Mouse (Mus musculus) ovary, adult 18-20 months (tissue): ENCODE data around the gene Nup37.
A peak's percentile ranks its signal among the peaks of the same experiment; 100 is the strongest.

Source experiments
- DNase-seq: peaks from one replicate; pipeline ENCODE4 v3.0.0; 2022; ENCODE audit warnings: low spot score, mixed read lengths

Nup37 gene

DNA sequence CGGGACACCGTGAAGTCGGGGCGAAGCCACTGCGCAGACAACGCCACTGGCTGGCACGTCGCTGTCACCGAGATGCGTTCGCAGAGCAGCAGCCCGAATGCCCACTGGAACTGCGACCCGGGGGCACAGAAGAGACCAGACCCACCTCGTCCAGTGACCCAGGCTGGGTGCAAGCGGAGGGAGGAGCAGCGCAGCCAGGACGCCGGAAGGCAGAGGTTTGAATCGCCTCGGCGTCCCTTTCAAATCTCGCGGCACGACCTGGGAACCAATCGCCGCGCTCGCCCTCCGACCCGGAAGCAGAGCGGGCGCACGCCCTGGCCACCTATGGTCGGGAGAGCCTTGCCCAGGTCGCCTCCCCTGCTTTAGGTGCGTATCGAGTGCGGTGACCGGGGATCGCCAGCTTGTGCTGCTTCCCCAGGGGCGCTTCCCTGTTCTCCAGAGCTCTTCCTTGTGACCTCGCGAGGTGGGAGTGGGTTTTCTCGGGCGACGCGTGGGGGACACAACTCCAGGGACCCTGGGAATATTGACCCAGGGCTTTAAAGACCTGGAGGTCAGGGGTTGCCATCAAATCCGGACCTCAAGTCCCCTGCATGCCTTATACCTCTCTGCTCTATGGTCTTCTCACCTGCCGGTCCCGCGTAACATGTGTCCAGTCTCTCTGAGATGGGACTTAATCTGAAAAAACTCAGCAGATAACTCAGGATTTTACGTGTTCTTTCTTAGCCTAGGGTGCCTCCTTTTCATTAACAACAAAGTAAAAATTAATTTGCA lies at the start of gene Nup37, which contains the start of gene Parpbp:
TSS of gene Nup37 (plus strand) at position 286 of the 771 bp plus-strand sequence.
TSS of gene Parpbp (minus strand) at position 235 of the 771 bp plus-strand sequence.
- peak; percentile 72 for DNase-seq

DNA sequence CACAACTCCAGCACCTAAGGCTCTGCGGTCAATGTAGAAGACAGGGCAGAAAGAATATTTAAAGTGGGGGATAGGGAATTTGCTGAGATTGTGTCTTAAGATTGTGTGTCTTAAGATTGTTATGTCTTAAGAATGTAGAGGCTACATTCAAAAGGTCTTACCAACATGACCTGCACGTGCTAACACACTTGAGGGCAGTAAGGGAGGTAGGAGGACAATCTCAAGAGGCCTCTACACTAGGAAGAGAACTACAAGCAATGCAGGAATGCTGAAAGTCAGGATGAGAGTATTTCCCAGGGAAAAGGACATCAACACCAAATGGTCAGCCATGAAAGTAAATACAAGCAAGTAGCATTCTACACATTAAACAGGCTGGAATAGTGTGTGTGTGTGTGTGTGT lies 40.6 kb upstream of the Nup37 start:
- no peak for DNase-seq

DNA sequence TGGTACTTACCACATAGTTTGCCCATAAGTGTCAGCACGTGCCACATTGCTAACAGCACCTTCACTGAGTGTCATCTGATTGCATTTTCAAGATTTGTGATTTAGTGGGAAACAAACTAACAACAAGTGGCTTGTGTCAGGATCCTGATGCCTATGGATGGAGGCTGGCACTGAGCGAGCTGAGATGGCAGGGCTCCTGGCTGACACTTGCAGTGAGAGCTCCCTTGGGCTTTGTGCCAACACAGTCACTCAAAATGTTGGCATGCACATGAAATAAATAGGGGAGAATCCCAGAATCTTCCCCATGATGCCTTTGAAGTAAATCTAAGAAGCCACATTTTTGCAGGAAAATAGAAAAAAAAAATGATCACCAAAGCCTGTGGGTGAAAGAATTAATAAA lies 33.5 kb upstream of the Nup37 start:
- no peak for DNase-seq

DNA sequence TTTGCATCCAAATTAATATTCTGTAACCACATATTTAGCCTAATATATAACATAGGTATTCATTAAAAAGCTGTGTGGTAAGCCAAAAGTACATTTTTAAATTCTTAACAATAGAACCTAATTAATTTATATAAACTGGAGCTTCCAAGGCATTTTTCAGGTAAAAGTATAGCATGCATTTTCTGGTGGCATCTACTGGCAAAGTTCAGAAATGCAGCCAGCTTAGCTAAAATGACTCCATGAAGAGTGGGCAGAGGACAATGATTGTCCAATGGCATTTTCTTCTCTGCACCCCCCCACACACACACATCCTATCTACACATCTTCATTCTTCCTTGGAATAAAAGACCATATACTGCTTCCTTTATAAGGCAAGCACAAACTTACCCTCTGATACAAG lies 27.1 kb upstream of the Nup37 start:
- no peak for DNase-seq

DNA sequence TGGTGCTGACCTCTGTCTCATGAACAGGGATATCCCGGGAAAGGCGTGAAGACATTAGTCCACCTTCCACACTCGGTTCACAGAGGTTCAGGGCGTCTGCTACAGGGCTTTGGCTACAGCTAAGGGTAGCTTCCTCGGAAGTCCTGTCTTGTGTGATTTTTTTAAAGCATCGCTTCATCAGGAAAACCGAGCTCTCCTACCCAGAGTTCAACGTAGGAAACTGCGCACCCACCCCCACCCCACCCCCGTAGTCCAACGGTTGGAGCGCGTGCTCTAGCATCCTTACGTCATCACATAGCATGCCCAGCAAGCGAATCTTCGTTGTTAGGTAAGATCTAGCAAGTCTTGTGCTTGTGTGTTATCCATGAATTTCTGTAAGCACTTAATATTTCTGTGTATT lies 11.2 kb upstream of the Nup37 start:
- DNase-seq: no peak

DNA sequence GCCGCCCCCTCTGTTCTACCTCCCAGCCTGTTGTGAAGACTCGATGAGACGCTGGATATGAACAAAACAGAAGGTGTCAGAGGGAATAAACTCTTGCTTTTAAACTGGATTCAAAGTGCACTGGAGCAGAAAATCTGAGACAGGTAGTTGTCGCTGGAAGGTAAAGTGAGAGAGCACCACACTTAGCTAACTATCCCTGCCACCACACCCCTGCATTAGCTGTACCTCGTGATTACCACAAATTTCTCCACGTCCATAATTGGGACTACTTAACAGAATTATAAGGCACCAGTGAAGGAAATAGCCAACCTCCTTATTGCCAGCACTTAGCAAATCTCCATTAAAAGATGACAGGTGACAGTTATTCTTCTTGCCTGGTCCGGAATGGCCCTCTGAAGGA lies 605 bp upstream of the Nup37 start:
- DNase-seq: no peak

DNA sequence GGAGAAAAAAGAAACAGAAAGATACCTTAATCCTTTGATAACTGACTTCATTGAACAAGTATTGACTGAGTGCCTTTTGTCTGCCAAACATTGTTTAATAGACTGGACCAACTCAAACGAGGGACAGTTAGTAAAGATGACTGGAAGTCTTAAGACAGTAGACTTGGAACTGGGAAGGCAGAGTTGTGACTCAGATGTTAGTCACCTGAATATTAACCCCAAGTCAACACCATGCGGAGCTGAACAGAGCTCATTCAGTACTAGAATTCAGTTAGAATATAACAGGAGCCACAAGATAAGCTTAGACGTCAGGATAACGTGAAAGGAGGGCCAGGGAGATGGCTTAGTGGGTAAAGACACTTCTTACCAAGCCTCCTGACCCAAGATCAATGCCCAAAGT lies 3.6 kb downstream of the Nup37 start:
- no peak for DNase-seq

DNA sequence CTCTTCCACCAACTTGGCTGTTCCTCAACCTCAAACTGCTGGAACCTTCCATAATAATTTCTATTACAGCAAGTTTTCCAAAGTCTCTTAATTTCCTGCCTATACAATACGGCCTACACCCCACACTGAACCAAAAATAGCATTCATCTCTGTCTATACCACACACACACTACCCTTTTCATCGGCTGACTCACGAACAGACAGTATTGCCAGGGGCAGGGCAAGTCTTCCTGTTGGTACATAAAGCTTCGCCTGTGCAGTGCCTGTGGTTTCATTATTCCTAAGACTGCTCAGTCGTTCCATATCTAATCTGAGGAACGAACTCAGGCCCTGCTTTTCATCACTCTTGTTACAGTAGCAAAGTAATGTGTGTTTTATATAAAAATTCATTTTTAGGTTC lies 4.9 kb downstream of the Nup37 start:
- DNase-seq: no peak

DNA sequence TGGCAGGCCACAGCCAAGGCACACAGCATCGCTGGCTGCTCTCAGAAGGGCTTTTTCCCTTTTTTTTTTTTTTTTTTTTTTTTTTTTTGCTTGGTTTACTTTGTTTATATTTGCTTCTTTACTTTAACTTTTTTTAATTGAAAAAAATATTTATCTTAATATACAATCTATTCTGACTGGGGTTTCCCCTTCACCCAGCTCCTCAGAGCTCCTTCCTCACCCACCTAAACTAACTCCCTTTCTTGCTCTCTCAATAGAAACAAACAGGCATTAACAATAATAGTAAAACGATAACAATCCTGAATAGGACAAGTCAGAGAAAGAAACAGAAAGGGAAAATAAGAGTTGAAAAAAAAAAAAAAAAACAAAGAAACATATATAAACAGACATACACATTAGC lies 15.3 kb downstream of the Nup37 start:
- no peak for DNase-seq

DNA sequence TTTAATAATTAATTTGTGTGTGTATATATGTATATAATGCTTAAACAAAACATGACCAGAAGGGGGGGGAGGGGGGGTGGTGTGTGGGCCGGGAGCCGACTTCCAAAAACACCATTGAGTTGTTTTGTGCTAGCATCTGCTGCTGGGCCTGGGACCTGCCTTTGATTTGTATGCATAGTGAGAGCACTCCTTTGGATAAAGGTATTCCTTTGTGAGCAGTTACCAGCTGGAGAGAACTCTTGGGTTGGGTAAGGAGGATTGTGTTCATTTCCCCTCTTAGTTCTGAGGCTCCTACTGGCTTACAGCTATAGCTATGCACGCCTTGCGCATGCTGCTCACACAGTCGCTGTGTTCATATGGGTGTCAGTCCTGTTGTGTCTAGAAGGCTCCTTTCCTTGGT lies 15.9 kb downstream of the Nup37 start:
- DNase-seq: no peak

DNA sequence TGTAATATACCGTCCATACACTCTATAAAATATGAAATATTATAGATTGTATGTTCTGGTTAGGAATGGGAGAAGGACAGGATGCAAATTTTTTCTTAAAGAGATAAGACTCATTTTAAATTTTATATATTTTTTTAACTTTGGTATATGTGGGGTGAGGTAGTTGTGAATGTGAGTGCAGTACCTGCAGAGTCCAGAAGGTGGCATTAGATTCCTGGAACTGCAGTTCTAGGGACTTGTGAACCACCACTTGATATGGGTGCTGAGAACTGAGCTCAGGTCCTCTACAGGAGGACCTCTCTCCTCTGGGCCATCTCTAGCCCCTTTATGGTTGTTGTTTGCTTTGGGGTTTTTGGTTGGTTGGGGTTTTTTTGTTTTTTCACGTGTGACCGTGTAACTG lies 19.4 kb downstream of the Nup37 start:
- DNase-seq: no peak

DNA sequence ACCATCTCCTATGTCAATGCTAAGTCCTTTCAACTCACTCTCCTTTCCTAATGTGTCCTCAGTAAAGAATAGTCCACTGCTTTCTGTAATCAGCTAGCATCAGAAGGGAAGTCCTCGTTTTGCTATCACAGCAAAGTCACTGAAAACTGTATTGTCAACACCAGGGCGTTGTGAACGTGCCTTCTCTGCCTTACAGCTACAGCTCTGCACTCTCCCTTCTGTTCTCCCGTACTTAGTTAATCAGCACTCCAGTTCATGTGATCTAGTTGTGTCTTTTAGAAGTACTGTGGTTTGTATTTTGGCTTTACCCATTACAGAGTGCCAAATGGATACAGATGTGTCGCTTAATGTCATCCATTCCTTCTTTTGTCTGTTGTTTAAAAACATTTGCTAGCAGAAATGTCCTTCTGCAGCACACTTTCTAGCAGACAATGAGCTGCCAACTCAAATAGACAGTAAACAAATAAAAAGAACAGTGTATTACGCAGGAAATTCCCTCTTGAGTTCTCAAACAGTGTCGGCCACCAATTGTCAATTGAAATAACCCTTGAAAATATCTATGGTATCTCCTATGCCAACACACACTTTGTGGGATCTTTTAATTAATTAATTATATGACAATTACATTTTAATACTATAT lies 20.8 kb downstream of the Nup37 start:
- no peak for DNase-seq

DNA sequence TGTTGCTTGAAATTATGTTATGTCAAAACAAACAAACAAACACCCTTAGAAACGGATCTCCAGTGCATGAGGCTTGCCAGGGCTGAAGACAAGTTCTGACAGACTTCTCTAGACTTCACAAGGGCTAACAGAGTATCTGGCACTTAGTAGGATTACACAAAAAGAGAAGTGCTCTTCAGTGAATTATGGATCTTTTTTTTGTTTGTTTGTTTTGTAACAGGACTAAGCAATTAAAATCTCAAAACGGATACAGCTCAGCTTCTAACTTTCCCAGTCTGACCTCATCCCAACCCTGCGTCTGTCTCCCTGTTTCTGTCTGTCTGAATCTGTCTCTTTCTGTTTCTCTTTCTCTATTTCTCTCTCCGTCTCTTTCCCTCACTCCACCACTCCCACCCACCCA lies 53.7 kb downstream of the Nup37 start:
- no peak for DNase-seq

DNA sequence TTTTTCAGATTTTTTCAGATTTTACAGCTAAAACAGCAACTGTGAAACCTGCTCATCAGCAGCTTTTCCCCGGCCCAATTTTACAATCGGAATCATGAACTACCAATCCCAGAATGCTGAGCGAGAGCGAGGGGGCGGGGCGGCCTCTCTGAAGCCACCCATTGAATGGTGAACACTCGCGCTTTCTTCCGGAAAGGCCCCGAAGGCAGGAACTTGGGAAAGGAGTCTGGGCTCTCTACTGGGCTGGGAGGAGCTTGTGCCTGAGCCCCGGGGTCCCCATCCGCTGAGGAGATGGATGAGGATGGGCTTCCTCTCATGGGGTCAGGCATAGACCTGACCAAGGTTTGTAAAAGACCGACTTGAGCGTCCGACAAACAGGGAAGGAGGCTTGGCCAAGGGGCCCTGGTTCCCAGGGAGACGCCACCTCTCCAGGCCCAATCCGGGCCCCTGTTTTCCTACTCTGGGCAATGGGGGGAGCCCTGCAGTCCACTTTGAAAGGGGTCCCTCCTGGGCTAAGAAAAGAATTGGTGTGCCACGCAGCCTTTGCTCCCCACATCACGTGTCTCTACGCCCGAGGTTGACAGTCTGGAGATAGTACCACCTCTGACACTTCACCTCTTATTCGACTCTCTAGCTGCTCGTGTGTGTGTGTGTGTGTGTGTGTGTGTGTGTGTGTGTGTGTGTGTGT lies 54.3 kb downstream of the Nup37 start, which contains the start of gene Washc3:
TSS of gene Washc3 (plus strand) at position 143 of the 688 bp plus-strand sequence.
- DNase-seq: peak; percentile 84

DNA sequence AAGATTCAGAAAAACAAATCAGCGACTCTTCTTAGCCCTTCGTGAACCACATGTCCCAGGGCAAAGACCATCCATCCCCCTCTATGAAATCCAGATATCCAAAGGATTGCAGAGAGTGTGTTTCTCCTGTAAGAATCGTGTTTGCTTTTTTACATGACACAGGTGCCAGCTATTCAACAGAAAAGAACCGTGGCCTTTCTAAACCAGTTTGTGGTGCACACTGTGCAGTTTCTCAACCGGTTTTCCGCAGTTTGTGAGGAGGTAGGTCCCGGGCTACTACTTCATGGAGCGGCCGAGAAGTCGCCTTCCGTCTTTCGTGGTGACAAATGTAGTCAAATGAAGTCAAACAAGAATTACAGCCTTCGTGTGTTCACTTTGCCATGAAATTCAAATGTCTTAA lies 54.9 kb downstream of the Nup37 start:
- DNase-seq: no peak

DNA sequence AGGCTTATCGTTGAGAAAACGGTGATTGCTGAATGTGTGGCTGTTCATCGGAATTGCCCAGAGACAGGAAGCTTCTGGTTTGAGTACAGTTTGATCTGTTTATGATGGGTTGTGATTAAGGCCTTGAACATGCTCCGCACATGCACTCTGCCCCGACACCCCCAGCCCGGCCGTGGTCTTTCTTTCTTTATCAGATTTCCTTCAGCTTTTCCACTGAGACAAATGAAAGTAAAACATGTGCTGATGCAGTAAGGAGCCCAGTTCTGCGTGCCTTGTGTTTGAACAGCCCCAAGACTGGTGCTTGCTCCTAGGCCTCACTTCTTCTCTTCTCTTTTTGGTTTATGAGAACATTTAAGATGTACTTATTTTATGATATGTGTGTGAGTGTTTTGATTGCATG lies 55.8 kb downstream of the Nup37 start:
- DNase-seq: no peak

DNA sequence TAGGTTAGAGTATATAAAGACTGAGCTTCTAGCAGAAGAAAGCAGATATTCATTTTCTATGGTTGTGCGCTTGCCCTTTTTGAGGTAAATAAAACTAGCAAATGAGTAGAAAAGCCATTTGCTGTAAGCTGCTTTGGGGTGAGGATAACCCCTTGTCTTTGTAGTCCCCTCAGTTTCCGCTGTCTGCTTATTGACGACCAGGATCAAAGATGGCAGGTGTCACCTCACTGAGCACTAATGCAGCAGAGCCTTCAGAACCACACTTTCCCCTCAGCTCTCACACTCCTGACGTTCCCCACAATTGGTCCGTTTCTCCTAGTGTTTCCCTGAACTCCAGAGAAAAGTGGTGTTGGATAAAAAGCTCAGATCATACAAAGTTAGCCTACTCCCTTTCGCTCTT lies 56.4 kb downstream of the Nup37 start:
- no peak for DNase-seq

DNA sequence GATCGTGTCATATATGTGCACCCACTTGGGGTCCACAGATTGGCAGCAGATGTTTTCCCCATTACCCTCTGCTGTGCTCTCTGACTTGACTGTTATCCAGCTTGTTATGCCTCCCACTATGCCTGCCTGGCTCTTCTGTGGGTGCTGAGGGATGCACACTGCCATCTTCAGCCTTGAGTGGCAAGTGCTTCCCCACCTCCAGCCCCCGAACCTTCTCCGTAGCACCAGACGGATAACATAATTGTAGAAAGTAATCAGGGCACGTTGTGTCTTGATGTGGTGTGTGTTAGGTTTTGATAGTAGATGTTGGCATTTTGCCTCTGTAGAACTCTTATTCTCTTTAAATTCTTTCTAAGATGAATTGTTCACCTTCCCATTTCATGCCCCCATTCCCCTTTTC lies 65.9 kb downstream of the Nup37 start:
- DNase-seq: no peak

DNA sequence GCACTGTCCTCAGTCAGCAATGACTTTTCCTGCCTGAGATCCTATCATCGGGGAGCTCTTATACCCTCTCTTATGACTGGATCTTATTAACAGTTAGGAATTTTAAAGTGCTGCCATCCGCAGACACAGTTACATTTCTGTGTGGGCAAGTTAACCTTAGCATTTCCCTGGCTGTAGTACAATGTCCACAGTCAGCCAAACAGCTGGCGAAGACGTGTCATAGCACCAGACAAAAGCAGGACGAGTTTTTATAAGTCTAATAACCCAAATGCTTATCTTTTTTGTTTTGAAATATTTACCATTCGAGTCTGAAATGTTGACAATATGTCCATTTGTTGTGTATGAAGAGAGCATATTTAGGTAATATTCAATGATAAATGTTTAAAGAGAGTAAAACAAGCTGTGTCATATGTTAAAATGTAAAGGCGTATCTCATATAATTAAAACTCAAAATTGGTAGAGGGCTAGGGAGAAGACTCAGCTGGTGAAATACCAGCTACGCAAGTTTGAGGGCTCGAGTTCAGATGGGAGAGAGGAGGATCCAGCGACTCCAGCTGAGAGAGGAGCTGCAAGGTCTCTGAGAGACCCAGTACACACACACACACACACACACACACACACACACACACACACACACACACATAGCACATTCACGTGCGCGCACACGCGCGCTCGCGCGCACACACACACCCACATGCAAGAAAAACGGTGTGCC lies 68.2 kb downstream of the Nup37 start:
- no peak for DNase-seq

DNA sequence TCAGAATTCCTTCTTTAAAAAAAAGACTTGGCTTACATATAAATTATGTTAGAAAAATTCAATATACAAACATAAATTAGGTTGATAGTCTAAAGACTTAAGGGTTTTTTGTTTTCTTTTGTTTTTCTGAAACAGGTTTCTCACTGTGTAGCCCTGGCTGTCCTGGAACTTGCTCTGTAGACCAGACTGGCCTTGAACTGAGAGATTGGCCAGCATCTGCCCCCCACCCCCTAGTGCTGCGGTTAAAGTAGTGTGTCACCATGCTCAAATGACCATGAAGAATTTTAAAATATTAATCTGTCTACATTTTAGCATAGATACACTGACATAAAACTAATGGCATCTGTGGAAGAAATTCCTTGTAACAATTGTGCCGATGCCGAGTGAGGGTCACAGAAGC lies 71.4 kb downstream of the Nup37 start:
- no peak for DNase-seq

DNA sequence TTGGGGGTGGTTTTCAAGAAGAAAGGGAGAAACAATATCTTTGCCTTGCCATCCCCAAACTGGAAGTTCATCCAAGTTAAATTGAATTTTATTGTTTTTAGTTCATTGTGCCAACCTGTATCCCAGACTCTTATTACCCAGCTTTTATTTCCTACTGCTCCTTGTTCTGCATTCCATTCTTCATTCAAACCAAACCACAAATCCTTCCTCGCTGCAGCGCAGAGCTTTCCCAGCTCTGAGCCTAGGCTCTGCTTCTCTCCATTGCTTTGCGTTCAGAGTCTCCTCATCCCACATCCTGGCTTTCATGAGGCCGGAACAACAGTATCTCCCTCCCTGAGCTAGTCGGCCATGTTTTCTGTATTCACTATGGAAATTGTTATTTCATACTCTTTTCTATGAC lies 74.9 kb downstream of the Nup37 start:
- DNase-seq: no peak

DNA sequence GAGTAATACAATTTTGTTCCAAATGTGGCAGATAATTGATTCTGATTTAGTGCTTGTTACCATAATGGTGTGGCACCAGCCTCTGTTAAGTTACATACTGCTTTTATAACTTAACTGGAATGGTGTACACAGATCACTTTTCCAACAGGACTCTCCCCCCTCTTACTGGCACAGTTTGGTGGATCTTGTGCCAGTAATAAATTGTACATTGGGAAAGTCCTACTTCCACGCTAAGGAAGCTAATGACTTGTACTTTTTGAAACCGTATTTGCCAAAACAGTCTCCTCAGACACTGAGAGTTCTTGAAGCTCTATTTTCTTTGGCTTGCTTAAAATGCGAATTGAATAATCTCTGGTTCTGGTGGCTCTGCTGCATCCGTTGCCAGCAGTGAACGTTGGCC lies 78.6 kb downstream of the Nup37 start:
- DNase-seq: no peak

DNA sequence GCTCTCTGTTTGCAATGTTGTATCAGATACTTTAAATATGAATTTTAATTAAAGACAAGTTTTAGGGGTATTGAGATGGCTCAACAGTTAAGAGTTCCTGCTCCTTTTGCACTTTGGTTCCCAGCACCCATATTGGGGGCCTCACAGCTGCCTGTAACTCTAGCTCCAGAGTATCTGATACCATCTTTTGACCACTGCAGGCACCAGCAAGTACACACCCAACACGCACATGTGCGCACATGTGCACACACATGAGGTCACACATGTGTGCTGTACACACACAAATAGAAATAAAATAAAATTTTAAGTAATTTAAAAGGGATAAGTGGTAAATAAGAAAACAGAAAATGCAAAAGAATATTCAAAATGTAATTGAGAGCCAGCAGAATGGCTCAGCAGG lies 81.2 kb downstream of the Nup37 start:
- DNase-seq: no peak
